Mouse (Mus musculus): ENCODE data around the gene Gm4881. TPM values are rescaled to one million over a fixed set of nuclear protein-coding genes. Genes with fewer than 3 reads are reported as not detected.
A peak's percentile ranks its signal among the peaks of the same experiment; 100 is the strongest.

The Gm4881 gene
- total and polyA plus RNA-seq, 2 experiments from 2014 or later = not detected

GRCm38 (mm10) chr7:24967966-24968365 lies 23.7 kb upstream of the Gm4881 start:
- WGBS = 77% methylated on average over 8 of the region's 8 CpGs
- H3K4me1 ChIP-seq (ENCODE audit: control insufficient read depth, insufficient read depth) = no peaks in the 10 kb centered on the region
- TF ChIP-seq EP300 (IDR thresholded peaks at IDR 0.05; ENCODE audit: low read depth) (no peak), CTCF (IDR thresholded peaks at IDR 0.05; ENCODE audit: low read depth) (no peak)
- H3K4me3 ChIP-seq (ENCODE audit: low read depth, low read length) = no peak overlapping the region
- no peak for DNase-seq (ENCODE audit: low spot score)
- H3K27me3 ChIP-seq (ENCODE audit: control insufficient read depth, insufficient read depth, low read length) = no peaks in the 10 kb centered on the region
- H3K36me3 ChIP-seq (replicated peaks; ENCODE audit: control insufficient read depth, insufficient read depth, low read length) = peaks cover 14% of the 10 kb centered on the region
- no peak overlapping the region for H3K27ac ChIP-seq (ENCODE audit: low read depth)
- H3K4me2 ChIP-seq (ENCODE audit: low read depth, low read length) = no peak overlapping the region
- no peaks in the 10 kb centered on the region for H3K9me3 ChIP-seq (replicated peaks; ENCODE audit: control insufficient read depth, low read length)
- no peak overlapping the region for H3K9ac ChIP-seq (replicated peaks; ENCODE audit: low read depth, low read length)
- ATAC-seq (ENCODE audit: insufficient read depth, low read depth) = no peak

DNA sequence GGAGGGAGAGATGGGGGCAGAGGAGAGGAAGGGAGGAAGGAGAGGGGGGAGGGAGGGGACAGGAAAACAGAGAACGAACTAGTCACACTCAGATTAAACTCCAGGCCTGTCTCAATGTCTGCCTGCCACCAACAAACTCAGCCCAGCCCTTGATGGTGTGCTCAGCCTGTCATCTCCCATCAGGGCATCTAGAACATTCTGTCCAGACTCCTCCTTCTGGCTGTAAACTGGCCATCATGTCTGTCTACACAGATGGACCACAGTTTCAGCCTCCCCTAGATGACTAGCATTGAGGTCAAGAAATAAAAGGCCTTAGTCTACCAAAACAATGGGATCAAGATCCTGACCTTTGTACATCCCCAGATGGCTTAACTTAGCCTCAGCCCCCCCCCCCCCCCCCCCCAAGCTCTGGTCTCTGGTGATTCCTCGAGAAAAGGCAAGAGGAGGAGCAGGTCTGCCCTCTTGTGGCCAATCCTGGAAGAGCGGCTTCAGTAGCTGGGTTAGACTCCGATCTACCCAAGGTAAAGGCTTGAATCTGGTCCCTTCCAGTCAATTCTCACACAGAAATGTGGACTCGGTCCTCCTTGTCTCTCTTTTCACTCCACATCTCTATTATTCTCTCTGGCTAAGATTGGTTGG lies 20.7 kb upstream of the Gm4881 start:
- no peaks in the 10 kb centered on the region for H3K4me1 ChIP-seq (ENCODE audit: control insufficient read depth, insufficient read depth)
- H3K9ac ChIP-seq (replicated peaks; ENCODE audit: low read depth, low read length) = no peak overlapping the region
- no peaks in the 10 kb centered on the region for H3K9me3 ChIP-seq (replicated peaks; ENCODE audit: control insufficient read depth, low read length)
- H3K27me3 ChIP-seq (ENCODE audit: control insufficient read depth, insufficient read depth, low read length) = no peaks in the 10 kb centered on the region
- H3K4me3 ChIP-seq (ENCODE audit: low read depth, low read length) = no peak overlapping the region
- no peak overlapping the region for H3K4me2 ChIP-seq (ENCODE audit: low read depth, low read length)
- peak; percentile 31 for DNase-seq (ENCODE audit: low spot score)
- no peak overlapping the region for H3K27ac ChIP-seq (ENCODE audit: low read depth)
- H3K36me3 ChIP-seq (replicated peaks; ENCODE audit: control insufficient read depth, insufficient read depth, low read length) = peaks cover 9% of the 10 kb centered on the region
- 10% methylated on average over 5 of the region's 5 CpGs for WGBS
- TF ChIP-seq EP300 (IDR thresholded peaks at IDR 0.05; ENCODE audit: low read depth) = no peak
- TF ChIP-seq CTCF (IDR thresholded peaks at IDR 0.05; ENCODE audit: low read depth) = peak; percentile 65
- ATAC-seq (ENCODE audit: insufficient read depth, low read depth) = no peak; the same call in 1 of the 2 replicates

- no peak for ATAC-seq (ENCODE audit: insufficient read depth, low read depth)
These were observed 20.0 kb upstream of the Gm4881 start for GRCm38 (mm10) chr7:24964288-24964687.

GRCm38 (mm10) chr7:24955226-24955625 lies 10.9 kb upstream of the Gm4881 start:
- no peaks in the 10 kb centered on the region for H3K4me1 ChIP-seq (ENCODE audit: control insufficient read depth, insufficient read depth)
- H3K4me2 ChIP-seq (ENCODE audit: low read depth, low read length) = peak overlapping the region; percentile 62; the same call in 1 of the 2 replicates
- peaks cover 72% of the 10 kb centered on the region for H3K27me3 ChIP-seq (ENCODE audit: control insufficient read depth, insufficient read depth, low read length)
- ATAC-seq (ENCODE audit: insufficient read depth, low read depth) (no peak), DNase-seq (ENCODE audit: low spot score) (no peak)
- H3K9ac ChIP-seq (replicated peaks; ENCODE audit: low read depth, low read length) = no peak overlapping the region
- TF ChIP-seq CTCF (IDR thresholded peaks at IDR 0.05; ENCODE audit: low read depth) (no peak), EP300 (IDR thresholded peaks at IDR 0.05; ENCODE audit: low read depth) (no peak)
- H3K4me3 ChIP-seq (ENCODE audit: low read depth, low read length) = peak overlapping the region; percentile 46
- no peaks in the 10 kb centered on the region for H3K36me3 ChIP-seq (replicated peaks; ENCODE audit: control insufficient read depth, insufficient read depth, low read length)
- no peak overlapping the region for H3K27ac ChIP-seq (ENCODE audit: low read depth)
- 0 out of 2 replicates have a peak, but pooled peaks cover 4% of the 10 kb centered on the region for H3K9me3 ChIP-seq (replicated peaks; ENCODE audit: control insufficient read depth, low read length)
- WGBS = 3% methylated on average over 25 of the region's 33 CpGs

More at GRCm38 (mm10) chr7:24964288-24964687, 20.0 kb upstream of the Gm4881 start:
- Histone ChIP-seq H3K9ac (replicated peaks; ENCODE audit: low read depth, low read length) (no peak overlapping the region), H3K4me2 (ENCODE audit: low read depth, low read length) (no peak overlapping the region), H3K9me3 (replicated peaks; ENCODE audit: control insufficient read depth, low read length) (no peaks in the 10 kb centered on the region), H3K4me1 (ENCODE audit: control insufficient read depth, insufficient read depth) (no peaks in the 10 kb centered on the region), H3K36me3 (replicated peaks; ENCODE audit: control insufficient read depth, insufficient read depth, low read length) (peaks cover 1% of the 10 kb centered on the region; the same call in 1 of the 2 replicates), H3K27me3 (ENCODE audit: control insufficient read depth, insufficient read depth, low read length) (no peaks in the 10 kb centered on the region), H3K27ac (ENCODE audit: low read depth) (no peak overlapping the region), H3K4me3 (ENCODE audit: low read depth, low read length) (no peak overlapping the region)
- no peak for TF ChIP-seq CTCF (IDR thresholded peaks at IDR 0.05; ENCODE audit: low read depth)
- no peak for TF ChIP-seq EP300 (IDR thresholded peaks at IDR 0.05; ENCODE audit: low read depth)
- no peak for DNase-seq (ENCODE audit: low spot score)
- WGBS = 59% methylated on average over 2 of the region's 2 CpGs

DNA sequence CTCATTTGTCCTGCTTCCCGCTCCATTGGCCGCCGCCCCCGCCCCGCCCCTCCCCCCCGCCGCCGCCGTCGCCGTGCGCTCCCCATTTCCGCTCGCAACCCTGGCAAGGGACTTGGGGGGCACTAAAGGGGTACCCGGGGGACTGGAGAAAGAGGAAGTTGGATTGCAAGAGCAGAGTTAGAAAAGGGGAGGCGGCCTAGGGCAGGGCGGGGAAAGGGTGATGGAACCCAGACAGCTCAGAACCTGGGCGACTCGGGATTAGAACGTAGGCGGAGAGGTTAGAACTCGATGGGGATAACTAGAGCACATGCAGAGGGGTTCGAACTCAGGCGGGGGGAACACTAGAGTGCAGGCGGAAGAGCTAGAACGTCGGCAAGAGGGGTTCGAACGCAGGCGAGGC lies 10.2 kb upstream of the Gm4881 start:
- WGBS = 2% methylated on average over 26 of the region's 30 CpGs
- DNase-seq (ENCODE audit: low spot score) (no peak), ATAC-seq (ENCODE audit: insufficient read depth, low read depth) (no peak)
- Histone ChIP-seq H3K36me3 (replicated peaks; ENCODE audit: control insufficient read depth, insufficient read depth, low read length) (no peaks in the 10 kb centered on the region), H3K9ac (replicated peaks; ENCODE audit: low read depth, low read length) (no peak overlapping the region), H3K4me2 (ENCODE audit: low read depth, low read length) (peak overlapping the region; percentile 62), H3K27ac (ENCODE audit: low read depth) (no peak overlapping the region), H3K4me1 (ENCODE audit: control insufficient read depth, insufficient read depth) (no peaks in the 10 kb centered on the region), H3K27me3 (ENCODE audit: control insufficient read depth, insufficient read depth, low read length) (peaks cover 80% of the 10 kb centered on the region), H3K9me3 (replicated peaks; ENCODE audit: control insufficient read depth, low read length) (0 out of 2 replicates have a peak, but pooled peaks cover 4% of the 10 kb centered on the region), H3K4me3 (ENCODE audit: low read depth, low read length) (peak overlapping the region; percentile 46)
- TF ChIP-seq CTCF (IDR thresholded peaks at IDR 0.05; ENCODE audit: low read depth) (no peak), EP300 (IDR thresholded peaks at IDR 0.05; ENCODE audit: low read depth) (no peak)

DNA sequence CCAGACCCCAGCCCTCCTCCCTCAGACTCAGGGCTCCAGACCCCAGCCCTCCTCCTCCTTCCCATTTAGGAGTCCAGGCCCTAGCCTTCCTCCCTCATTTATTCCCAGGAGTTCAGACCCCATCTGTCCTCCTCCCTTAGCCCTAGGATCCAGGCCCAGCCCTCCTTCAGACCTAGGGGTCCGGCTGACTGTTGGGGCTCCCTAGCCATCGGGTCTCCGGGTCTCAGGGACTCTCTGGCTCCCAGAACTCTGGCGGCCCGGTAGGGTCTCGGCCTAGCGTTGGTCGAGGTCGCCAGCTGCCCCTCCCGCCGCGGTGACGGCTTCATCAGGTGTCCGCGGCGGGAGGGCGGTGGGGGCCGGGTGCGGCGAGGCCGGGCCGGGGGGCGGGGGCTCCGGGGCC lies 9.7 kb upstream of the Gm4881 start:
- peak overlapping the region; percentile 46 for H3K4me3 ChIP-seq (ENCODE audit: low read depth, low read length)
- no peak overlapping the region for H3K9ac ChIP-seq (replicated peaks; ENCODE audit: low read depth, low read length)
- 0 out of 2 replicates have a peak, but pooled peaks cover 4% of the 10 kb centered on the region for H3K9me3 ChIP-seq (replicated peaks; ENCODE audit: control insufficient read depth, low read length)
- H3K36me3 ChIP-seq (replicated peaks; ENCODE audit: control insufficient read depth, insufficient read depth, low read length) = no peaks in the 10 kb centered on the region
- no peak for DNase-seq (ENCODE audit: low spot score)
- 2% methylated on average over 24 of the region's 24 CpGs for WGBS
- H3K4me1 ChIP-seq (ENCODE audit: control insufficient read depth, insufficient read depth) = no peaks in the 10 kb centered on the region
- TF ChIP-seq CTCF (IDR thresholded peaks at IDR 0.05; ENCODE audit: low read depth) = no peak
- no peak for TF ChIP-seq EP300 (IDR thresholded peaks at IDR 0.05; ENCODE audit: low read depth)
- peak overlapping the region; percentile 62 for H3K4me2 ChIP-seq (ENCODE audit: low read depth, low read length)
- no peak overlapping the region for H3K27ac ChIP-seq (ENCODE audit: low read depth)
- peaks cover 85% of the 10 kb centered on the region for H3K27me3 ChIP-seq (ENCODE audit: control insufficient read depth, insufficient read depth, low read length)
- ATAC-seq (ENCODE audit: insufficient read depth, low read depth) = no peak
